Mouse (Mus musculus) kidney, postnatal 14 days (tissue): ENCODE results near the gene Sar1b.
"Not testable (repeated sequence)": the region's sequence is repeated elsewhere in the genome, so short reads cannot be mapped to it uniquely, and the experiment has no call there.

ENCODE experiments used
- DNase-seq: peaks from one replicate; pipeline ENCODE4 v3.0.0; 2022; ENCODE audit warnings: mixed read lengths

Sar1b gene

DNA sequence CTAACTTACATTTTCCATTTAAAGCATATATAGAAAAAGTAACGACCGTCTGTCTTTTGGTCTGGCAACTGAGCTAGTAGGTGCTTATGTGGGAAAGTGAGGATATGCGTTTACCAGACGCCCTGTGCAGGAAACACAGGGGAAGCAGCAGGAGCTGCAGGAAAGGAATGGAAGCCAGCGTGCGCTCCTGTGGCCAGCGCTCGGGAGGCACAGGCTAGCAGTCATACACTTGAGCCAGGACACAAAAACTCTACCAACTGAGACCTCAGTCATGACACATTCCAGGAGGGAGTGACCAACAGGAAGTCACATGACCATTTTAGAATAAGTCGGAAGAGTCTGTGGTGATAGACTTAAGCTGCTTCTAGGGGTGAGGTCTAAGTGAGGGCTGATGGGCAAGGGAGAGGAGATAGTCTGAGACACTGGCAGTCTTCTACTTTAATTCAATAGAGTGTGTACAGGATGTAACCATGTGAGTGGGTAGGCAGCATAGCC lies 17.3 kb downstream of the Sar1b start:
- no peak for DNase-seq

GRCm38 (mm10) chr11:51782721-51783120 lies 19.2 kb downstream of the Sar1b start:
- no peak for DNase-seq

- DNase-seq = peak; percentile 42
Observed at GRCm38 (mm10) chr11:51785926-51786325, 22.4 kb downstream of the Sar1b start.

GRCm38 (mm10) chr11:51789735-51790134 lies 26.2 kb downstream of the Sar1b start:
- DNase-seq = not testable (repeated sequence)

DNA sequence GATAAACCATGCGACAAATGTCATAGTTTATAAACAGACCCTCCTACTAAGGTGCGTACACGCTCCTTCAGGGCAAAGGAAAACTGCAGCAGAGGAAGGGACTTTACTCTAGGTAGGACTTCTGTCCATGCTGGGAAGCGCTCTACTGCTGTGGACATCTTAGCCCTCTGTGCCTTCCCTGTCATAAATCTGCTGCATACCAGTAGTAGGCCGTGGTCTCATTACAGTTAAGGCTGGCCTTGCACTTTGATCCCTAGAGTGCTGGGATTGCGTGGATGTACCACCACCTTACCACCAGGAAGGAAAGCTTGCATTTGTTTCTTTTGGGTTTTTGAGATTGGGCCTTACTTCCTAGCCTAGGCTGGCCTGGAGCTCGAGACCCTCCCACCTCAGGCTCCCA lies 27.2 kb downstream of the Sar1b start:
- no peak for DNase-seq

- no peak for DNase-seq
Observed at GRCm38 (mm10) chr11:51796272-51796671, 32.8 kb downstream of the Sar1b start.

DNA sequence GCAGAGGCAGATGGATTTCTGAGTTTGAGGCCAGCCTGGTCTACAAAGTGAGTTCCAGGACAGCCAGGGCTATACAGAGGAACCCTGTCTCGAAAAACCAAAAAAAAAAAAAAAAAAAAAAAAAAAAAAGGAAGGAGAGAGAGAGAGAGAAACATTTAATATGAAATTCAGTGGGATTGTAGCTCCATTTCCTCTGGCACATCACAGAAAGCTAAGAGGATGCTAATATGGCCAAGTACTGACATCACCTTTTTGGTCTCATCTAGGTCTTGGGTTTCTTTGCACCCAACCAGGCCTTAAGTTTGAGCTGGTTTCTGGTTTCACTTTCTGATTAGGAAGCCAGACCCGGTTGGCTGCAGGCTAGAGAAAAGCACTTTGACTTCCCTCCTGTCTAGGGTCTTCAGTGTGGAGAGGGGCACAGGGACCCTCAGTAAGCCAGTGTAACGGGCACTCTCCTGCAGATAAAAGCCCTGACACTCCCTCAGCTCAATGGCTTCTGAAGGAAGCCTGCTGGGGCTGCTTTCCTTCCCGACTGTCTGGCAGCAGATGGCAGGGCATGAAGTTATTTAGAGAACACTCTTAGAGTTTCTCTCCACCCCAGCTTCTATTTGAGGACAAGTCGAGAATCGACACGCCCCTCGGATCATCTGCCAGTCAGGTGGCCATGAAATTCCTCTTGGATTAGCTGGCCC lies 37.3 kb downstream of the Sar1b start:
- DNase-seq = no peak

DNA sequence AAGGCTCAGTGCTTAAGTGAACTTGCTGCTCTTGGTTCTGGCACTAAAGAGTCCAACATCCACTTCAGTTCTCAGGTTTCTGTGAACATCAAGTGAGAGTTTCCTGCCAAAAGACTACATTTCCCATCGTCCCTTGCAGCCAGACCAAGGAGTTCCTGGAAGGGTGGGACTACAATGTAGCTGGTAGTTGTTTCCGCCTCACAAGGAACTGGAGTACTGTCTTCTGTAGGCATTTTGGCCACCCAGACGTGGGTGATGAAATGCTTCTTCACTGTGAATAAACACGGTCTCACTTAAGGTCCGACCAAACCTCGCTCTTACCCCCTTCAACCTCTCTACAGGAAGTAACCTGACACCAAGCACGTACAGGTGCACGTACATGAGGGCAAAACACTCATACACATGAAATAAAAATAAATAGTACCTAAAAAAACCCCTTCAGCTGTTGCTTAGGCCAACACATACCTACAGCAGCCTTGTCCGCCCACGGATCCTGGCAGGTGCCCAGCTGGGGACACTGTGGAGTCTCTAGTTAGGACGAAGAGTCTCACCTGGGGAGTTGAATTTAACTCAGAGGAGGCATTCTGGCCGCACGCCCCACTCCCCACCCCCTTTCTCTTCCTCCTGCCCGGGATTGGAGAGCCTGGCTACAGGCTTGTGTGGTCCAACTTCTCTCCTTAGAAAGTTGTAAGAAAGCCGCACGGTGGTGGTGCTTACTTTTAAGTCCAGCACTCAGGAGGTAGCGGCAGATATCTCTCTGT lies 41.9 kb downstream of the Sar1b start:
- DNase-seq = peak; percentile 86

DNA sequence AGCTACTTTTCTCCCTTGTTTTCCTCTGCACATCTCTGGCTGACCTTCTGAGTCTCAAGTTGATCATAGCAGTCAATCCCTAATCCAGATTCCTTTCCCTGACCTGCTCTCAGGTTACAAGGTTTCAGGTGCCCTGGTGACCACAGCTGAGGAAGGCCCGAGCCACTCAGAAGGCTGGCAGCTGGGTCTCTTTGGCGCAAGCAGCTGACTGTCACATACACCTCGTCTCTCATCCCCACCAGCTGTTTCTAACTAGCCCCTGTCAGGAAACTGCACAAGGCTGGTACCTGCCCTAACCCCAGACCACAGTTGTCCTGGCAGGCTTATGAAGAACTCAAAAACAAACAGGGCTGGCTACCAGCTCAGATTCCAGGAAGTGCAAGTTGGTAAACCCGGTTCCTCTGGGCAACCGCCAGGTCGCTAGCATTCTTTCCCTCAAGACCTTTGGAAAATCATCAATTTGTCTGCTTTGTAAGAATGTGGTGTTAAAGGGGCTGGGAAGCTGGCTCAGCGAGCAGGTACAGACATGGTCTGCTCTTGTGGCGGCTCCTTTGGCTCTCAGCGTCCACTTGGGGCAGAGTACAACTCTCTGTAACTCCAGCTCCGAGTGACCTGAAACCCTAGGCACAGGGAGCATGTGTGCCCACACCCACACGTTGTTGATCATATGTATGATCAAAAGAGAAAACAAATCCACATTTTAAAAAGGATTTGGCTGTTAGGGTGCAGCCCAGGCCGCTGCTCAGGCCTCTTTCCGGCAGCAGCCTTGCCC lies 43.8 kb downstream of the Sar1b start:
- DNase-seq = no peak

DNA sequence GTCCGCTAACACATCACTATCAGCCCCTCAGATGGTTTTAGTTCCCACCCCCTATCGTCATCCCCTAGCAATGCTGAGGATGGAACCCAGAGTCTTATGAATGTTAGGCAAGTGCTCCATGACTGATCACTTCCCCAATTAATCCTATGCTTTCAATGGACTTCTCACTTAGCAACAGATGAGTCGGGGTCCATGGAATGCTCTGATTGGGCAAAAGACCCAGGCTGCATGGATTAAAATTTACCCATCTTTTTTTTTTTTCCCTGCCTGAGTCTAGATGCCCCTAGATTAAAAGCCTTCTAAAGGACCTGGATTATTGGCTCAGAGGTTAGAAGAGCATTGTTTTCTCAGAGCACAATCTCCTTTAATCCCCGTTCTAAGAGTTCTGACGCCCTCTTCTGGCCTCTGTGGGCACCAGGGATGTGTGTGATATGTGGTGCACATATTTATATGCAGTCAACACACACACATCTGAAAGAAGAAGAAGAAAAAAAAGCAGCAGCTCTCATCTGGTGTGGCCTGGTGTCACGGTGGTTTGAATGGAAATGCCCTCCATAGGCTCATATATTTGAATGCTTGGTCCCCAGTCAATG lies 46.2 kb downstream of the Sar1b start:
- DNase-seq = peak; percentile 60

DNA sequence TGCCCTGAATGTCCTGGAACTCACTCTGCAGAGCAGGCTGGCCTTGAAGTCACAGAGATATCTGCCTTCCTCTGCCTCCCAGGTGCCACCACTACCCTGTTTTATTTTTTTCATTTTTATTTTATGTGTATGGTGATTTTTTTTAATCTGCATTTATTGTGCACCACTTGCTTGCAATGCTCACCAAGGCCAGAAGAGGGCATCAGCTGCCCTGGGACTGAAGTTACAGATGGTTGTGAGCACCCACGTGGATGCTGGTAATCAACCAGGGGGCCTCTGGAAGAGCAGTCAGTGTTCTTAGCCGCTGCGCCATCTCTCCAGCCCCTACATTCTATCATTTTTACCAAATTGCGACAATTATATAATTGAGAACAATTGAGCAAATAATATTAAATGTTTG lies 47.7 kb downstream of the Sar1b start:
- no peak for DNase-seq

- DNase-seq = no peak
Observed at GRCm38 (mm10) chr11:51812022-51812546, 48.6 kb downstream of the Sar1b start.

DNA sequence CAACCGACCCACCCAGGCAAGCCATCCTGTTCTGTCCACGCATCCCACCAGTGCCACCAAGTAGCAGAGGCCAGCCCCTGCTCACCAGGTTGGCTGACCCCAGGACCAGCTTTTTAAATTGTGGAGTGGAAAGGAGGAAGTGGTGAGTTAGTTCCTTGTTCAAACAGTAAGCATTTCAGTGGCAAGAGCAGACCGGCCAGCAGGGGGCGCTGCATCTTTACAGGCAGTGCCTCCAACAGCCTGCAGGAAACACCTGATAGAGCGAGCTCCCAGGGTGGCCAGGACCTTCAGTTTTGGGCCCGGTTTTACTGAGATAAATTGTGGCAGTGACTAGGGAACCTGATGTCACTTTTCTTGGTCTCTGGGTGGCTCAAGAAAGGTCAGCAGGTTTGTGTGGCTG lies 54.3 kb downstream of the Sar1b start:
- peak; percentile 89 for DNase-seq

DNA sequence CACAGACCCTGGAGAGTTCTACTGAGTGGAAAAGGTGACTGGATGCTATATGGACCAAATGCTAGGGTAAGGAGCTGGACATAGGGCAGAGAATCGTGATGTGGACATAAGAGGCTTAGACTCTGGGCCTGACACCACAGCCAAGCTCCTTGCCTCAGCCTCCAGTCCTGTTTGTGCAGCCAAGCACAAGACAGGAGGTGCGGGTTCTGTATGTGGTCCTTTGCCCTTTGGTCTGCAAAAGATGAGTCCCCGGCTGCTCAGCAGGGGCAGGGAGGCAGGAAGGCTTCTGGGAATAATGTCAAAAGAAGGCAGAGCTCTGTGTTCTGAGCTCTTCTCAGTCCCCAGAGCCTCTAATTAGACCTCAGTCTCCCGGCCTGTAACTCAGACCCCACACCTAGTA lies 55.4 kb downstream of the Sar1b start:
- peak; percentile 22 for DNase-seq

DNA sequence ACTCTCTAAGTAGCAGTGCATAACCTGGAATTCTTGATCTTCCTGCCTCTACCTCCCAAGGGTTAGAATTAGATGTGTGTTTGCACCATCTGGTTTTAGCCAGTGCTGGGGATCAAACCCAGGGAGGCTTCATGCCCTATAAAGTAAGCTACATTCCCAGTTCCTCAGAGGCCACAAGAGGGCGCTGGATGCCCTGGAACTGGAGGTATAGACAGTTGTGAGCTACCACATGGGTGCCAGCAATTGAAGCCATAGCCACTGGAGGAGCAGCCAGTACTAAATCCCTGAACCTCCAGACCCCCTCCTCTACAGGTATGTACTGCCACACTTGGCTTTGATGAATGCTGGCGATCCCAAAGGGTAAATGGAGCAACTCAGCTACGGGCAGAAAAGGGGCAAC lies 56.5 kb downstream of the Sar1b start:
- DNase-seq = no peak

DNA sequence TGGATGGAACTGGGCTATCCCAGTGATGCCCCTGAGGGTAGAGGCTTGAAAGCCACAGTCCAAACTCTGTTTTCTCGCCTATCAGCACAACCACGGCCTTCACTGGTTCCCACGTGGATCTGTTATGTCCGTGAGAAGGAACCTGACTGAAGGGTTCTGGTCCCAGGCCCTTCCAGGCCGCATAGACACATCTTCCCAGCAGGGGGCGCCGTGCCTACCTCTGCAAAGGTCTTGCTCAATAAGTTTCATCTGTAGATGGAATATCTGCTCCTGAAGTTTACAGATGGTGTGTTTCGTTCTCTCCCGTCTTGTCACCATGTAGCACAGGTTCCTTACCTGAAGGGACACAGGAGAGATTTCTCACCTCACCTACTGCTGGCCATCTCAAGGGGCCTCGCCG lies 57.4 kb downstream of the Sar1b start:
- DNase-seq = peak; percentile 82

GRCm38 (mm10) chr11:51822736-51823135 lies 59.2 kb downstream of the Sar1b start:
- DNase-seq = no peak

- no peak for DNase-seq
Observed at GRCm38 (mm10) chr11:51823271-51823670, 59.8 kb downstream of the Sar1b start.

DNA sequence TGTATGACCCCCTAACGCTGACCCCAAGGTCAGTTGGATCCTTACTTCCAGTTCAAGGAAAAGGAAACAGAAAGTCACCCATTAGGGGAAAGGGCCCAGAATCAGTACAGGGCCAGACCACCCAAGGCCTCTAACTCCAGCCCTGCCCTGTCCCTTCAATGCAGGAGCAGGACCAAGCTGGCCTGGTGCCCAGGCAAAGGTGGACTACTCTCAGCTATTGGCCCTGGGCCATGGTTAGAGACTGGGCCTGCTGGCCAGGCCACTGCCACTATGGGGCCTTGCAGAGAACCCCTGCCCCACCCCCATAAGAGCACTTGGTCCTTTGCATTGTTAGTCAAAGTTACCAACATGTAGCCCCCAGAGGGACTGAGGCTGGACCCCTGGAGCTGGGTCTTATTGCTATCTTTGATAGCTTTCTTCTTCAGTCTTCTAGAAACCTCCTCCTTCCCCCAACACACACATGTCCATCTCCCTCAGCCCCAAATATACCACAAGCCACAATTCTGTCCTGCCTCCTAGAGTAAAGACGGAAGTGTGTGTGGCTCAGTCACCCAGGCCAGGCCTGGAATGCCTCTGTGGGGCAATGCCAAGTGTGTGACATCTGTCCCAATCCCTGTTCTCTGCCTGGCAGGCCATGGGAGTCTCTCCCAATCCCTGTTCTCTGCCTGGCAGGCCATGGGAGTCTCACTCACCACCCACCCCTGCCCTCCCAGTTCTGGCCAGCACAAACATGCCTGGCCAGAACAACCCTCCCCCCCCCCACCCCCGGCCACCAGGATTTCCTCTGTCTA lies 60.7 kb downstream of the Sar1b start:
- DNase-seq = peak; percentile 87

GRCm38 (mm10) chr11:51824867-51825424 lies 61.5 kb downstream of the Sar1b start:
- DNase-seq = no peak
